Mouse (Mus musculus): ENCODE measurements at regions not wholly inside any gene's neighbourhood (a gene's known extent, or its start where the extent isn't known, plus 50 kb on each side); places are given as distances from the start of the nearest gene placed in this dataset.

DNA sequence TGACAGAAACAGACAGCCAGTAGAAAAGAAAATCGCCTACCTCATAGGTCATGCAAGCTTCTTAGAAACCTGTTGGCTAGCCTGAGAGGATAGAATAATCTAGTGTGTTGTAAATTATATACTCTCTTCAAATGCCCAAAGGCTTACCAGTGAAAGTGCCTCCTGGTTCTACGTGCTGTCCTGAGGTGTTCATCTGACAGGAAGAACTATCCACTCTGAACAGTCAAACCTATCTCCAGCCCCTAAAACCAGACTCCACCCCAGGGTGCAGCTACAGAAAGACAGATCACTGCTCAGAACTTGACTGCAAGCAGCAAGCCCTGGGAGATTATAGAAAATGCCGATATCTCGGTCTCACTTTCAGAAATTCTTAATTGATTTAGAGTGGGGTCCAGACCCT lies 102.0 kb upstream of the Mpp6 start:
- Histone ChIP-seq H3K36me3 (no peaks in the 10 kb centered on the region), H3K4me3 (no peak overlapping the region), H3K9me3 (no peaks in the 10 kb centered on the region), H3K27ac (replicated peaks) (no peak overlapping the region), H3K9ac (replicated peaks) (no peak overlapping the region), H3K27me3 (no peaks in the 10 kb centered on the region), H3K4me2 (replicated peaks) (no peak overlapping the region), H3K4me1 (no peaks in the 10 kb centered on the region)
- WGBS, result 86% methylated on average over 4 of the region's 4 CpGs
- no peak for ATAC-seq (ENCODE audit: low FRiP score, low read depth)

DNA sequence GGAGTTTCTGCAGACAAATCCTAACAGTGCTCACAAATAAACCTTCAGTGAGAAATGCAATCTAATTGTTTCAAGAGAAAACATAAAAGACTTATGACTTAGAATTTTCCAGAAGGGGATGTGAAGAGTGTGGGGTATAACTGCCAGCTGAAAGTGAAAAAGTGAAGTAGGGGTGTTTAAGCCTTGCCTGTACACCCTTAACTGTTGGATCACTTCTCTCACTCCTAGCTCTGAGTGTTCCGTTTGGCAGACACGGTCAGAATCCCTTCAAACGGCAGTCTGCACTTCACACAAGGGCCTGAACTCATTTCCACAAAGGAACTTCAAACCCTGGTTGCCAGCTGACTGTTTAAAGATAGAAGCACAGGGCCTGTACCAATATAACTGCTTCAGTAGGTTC lies 101.2 kb upstream of the Mpp6 start:
- no peak overlapping the region for H3K9ac ChIP-seq (replicated peaks)
- H3K4me2 ChIP-seq (replicated peaks), result no peak overlapping the region
- H3K9me3 ChIP-seq, result no peaks in the 10 kb centered on the region
- H3K27me3 ChIP-seq, result no peaks in the 10 kb centered on the region
- no peaks in the 10 kb centered on the region for H3K4me1 ChIP-seq
- no peak overlapping the region for H3K27ac ChIP-seq (replicated peaks)
- H3K4me3 ChIP-seq, result no peak overlapping the region
- H3K36me3 ChIP-seq, result no peaks in the 10 kb centered on the region
- 67% methylated on average over 3 of the region's 3 CpGs for WGBS
- ATAC-seq (ENCODE audit: low FRiP score, low read depth), result no peak

- no peaks in the 10 kb centered on the region for H3K4me1 ChIP-seq
- H3K36me3 ChIP-seq, result no peaks in the 10 kb centered on the region
- H3K9me3 ChIP-seq, result no peaks in the 10 kb centered on the region
- H3K4me2 ChIP-seq (replicated peaks), result no peak overlapping the region
- no peak overlapping the region for H3K4me3 ChIP-seq
- H3K9ac ChIP-seq (replicated peaks), result no peak overlapping the region
- H3K27ac ChIP-seq (replicated peaks), result no peak overlapping the region
- H3K27me3 ChIP-seq, result no peaks in the 10 kb centered on the region
- no peak for ATAC-seq (ENCODE audit: low FRiP score, low read depth)
- 82% methylated on average over 7 of the region's 7 CpGs for WGBS
These were observed 100.7 kb upstream of the Mpp6 start for GRCm38 (mm10) chr6:50009339-50009738.

DNA sequence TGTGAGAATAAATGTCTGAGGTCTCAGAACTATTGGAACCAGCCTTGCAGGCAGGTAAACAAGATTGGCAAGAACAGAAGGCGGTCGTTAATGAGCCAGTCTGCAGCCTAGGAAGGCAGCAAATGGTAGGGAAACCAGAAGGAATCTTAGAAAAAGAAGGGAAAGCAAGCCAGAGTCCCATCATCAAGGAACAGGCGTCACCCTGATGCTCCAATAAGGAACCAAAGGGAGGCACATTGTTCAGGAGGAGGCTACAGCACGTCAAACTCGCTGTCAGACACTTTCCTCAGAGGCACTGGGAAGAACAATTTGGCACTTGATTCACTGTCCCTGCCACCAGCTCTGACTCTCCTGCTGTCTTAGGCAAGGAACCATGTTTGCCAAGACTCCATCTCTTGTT lies 100.2 kb upstream of the Mpp6 start:
- 87% methylated on average over 5 of the region's 5 CpGs for WGBS
- Histone ChIP-seq H3K9me3 (no peaks in the 10 kb centered on the region), H3K27ac (replicated peaks) (no peak overlapping the region), H3K9ac (replicated peaks) (no peak overlapping the region), H3K27me3 (no peaks in the 10 kb centered on the region), H3K36me3 (no peaks in the 10 kb centered on the region), H3K4me1 (no peaks in the 10 kb centered on the region), H3K4me3 (no peak overlapping the region), H3K4me2 (replicated peaks) (no peak overlapping the region)
- no peak for ATAC-seq (ENCODE audit: low FRiP score, low read depth)

DNA sequence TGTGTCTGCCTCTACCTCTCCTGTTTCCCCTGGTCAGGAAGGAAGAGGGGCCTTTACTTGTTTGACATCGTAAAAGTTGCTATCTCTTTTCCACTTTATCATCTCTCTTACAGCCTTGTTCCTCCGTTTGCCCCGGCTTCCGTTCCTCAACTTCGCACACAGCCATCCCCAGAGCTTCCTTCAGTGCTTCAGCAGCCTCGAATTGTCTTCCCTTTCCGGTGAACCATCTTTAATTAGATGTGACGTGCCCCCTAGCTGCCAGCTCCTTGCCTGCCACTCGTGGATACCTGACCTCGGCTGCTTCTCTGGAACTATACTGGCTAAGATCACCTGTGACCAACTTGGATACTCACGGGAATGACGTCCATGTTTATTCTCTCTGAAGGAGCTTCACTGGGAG lies 99.0 kb upstream of the Mpp6 start:
- Histone ChIP-seq H3K27ac (replicated peaks) (no peak overlapping the region), H3K36me3 (no peaks in the 10 kb centered on the region), H3K4me1 (no peaks in the 10 kb centered on the region), H3K9me3 (no peaks in the 10 kb centered on the region), H3K4me2 (replicated peaks) (no peak overlapping the region), H3K27me3 (no peaks in the 10 kb centered on the region), H3K9ac (replicated peaks) (no peak overlapping the region), H3K4me3 (no peak overlapping the region)
- 84% methylated on average over 12 of the region's 12 CpGs for WGBS
- ATAC-seq (ENCODE audit: low FRiP score, low read depth), result no peak

DNA sequence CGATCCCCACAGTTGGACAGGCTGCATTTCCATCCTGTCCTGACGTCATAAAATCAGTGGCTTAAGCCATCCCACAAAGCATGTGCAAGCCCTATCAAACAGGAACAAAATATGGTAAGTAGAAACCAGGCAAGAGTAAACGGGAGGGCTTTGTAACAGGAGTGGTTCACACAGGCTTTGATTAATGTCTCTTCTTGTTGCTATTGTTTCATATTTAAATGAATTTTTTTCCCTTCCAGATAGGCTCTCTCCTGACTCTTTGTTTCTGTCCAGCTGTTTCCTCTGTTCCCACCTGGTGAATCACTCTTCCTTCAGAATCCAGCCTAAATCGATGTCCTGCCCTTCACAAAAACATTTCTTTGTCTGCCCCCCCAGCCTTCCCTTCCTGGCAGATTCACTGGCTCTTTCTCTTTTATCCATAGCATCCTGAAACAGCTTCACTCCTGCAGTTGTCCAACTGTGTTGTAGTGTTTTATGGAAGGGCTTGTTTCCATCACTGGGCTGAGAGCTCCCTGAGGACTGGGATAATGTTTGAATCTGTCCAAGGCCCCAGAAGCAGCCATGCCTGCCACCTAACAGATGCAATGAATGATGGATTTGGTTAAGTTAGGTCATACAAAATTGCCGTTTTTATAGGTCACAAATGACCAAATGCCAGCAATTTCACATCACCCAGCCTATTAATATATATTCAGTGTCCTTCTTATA lies 98.1 kb upstream of the Mpp6 start:
- H3K9me3 ChIP-seq, result no peaks in the 10 kb centered on the region
- 65% methylated on average over 5 of the region's 5 CpGs for WGBS
- no peak overlapping the region for H3K27ac ChIP-seq (replicated peaks)
- no peaks in the 10 kb centered on the region for H3K36me3 ChIP-seq
- H3K4me1 ChIP-seq, result no peaks in the 10 kb centered on the region
- no peak overlapping the region for H3K9ac ChIP-seq (replicated peaks)
- ATAC-seq (ENCODE audit: low FRiP score, low read depth), result no peak
- no peak overlapping the region for H3K4me2 ChIP-seq (replicated peaks)
- H3K4me3 ChIP-seq, result no peak overlapping the region
- H3K27me3 ChIP-seq, result no peaks in the 10 kb centered on the region

- Histone ChIP-seq H3K4me1 (no peaks in the 10 kb centered on the region), H3K9me3 (no peaks in the 10 kb centered on the region), H3K36me3 (no peaks in the 10 kb centered on the region), H3K9ac (replicated peaks) (no peak overlapping the region), H3K4me2 (replicated peaks) (no peak overlapping the region), H3K27me3 (no peaks in the 10 kb centered on the region), H3K27ac (replicated peaks) (0 out of 2 replicates have a peak overlapping the region, but pooled peaks have one; percentile 10), H3K4me3 (no peak overlapping the region)
- ATAC-seq (ENCODE audit: low FRiP score, low read depth), result no peak
- 76% methylated on average over 5 of the region's 5 CpGs for WGBS
These were observed 97.0 kb upstream of the Mpp6 start for GRCm38 (mm10) chr6:50013067-50013466.

DNA sequence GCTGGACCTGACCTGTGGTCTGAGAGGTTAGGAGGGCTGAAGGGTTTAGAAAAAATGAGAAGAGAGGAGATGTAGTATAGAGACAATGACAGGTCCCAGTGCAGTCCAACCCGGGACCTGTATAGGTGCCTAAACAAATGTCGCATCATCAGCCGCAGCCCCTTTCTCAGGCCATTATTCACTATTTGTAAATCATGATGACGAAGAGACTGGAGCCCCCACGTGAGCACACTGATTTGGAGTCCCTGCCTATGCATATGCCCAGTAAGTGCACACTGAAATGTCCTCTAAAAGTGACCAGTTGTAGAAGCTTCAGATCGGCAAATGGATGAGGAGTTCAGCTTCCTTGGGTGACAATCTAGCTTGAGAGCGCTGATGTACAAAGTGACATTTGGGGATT lies 96.2 kb upstream of the Mpp6 start:
- no peaks in the 10 kb centered on the region for H3K4me1 ChIP-seq
- H3K27ac ChIP-seq (replicated peaks), result no peak overlapping the region
- H3K27me3 ChIP-seq, result no peaks in the 10 kb centered on the region
- no peak overlapping the region for H3K9ac ChIP-seq (replicated peaks)
- ATAC-seq (ENCODE audit: low FRiP score, low read depth), result no peak
- H3K4me2 ChIP-seq (replicated peaks), result no peak overlapping the region
- no peaks in the 10 kb centered on the region for H3K9me3 ChIP-seq
- no peak overlapping the region for H3K4me3 ChIP-seq
- WGBS, result 95% methylated on average over 7 of the region's 7 CpGs
- H3K36me3 ChIP-seq, result no peaks in the 10 kb centered on the region

DNA sequence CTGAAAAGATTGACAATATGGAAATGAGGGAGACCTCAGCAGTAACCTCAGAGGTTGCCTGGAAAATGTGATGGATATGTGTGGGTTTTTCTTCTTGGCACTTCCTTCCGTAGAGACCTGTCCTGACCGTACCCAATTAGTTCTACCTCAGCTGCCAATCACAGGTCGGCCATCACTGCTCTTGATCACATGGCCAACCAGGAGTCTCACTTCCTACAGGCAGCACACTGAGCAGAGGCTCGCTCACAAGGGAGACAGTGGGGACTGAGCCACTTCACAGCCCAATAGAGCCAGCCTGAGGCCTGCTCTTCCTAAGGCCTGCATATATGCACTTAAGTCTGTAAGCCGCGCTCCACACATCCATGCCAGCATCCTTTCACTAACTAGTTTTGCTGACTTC lies 82.1 kb upstream of the Mpp6 start:
- Histone ChIP-seq H3K9me3 (no peaks in the 10 kb centered on the region), H3K27ac (replicated peaks) (no peak overlapping the region), H3K4me1 (no peaks in the 10 kb centered on the region), H3K27me3 (no peaks in the 10 kb centered on the region), H3K4me2 (replicated peaks) (no peak overlapping the region), H3K9ac (replicated peaks) (no peak overlapping the region), H3K4me3 (no peak overlapping the region), H3K36me3 (no peaks in the 10 kb centered on the region)
- WGBS, result 85% methylated on average over 6 of the region's 6 CpGs
- no peak for ATAC-seq (ENCODE audit: low FRiP score, low read depth)

- H3K9me3 ChIP-seq, result no peaks in the 10 kb centered on the region
- H3K9ac ChIP-seq (replicated peaks), result no peak overlapping the region
- 0 out of 2 replicates have a peak, but pooled peaks cover 3% of the 10 kb centered on the region for H3K4me1 ChIP-seq
- no peak overlapping the region for H3K4me2 ChIP-seq (replicated peaks)
- 67% methylated on average over 10 of the region's 10 CpGs for WGBS
- H3K27ac ChIP-seq (replicated peaks), result no peak overlapping the region
- no peak for ATAC-seq (ENCODE audit: low FRiP score, low read depth)
- no peaks in the 10 kb centered on the region for H3K27me3 ChIP-seq
- H3K4me3 ChIP-seq, result no peak overlapping the region
- H3K36me3 ChIP-seq, result no peaks in the 10 kb centered on the region
These were observed 80.0 kb upstream of the Mpp6 start for GRCm38 (mm10) chr6:50029895-50030515.

DNA sequence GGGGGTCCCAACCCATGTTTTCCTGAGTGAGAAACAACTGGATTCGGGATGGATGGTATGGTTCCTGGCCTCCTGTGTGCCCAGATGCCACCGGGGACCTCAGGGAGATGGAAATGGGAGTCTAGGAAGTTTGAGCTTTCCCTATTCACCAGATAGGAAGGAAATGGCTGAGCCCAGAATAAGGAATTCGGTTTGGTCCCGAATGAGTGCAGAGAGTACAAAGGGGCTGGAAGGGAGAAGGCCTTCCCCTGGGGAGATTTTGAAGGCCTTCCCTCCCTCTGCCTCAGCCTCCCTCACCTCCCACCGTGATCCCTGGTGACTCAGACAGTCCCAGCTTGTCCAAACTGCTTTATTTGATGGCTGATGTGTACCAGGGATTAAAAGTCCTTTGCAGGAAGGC lies 78.7 kb upstream of the Mpp6 start:
- Histone ChIP-seq H3K36me3 (no peaks in the 10 kb centered on the region), H3K27me3 (no peaks in the 10 kb centered on the region), H3K4me3 (no peak overlapping the region), H3K9me3 (no peaks in the 10 kb centered on the region), H3K27ac (replicated peaks) (no peak overlapping the region), H3K4me2 (replicated peaks) (no peak overlapping the region), H3K9ac (replicated peaks) (no peak overlapping the region), H3K4me1 (0 out of 2 replicates have a peak, but pooled peaks cover 3% of the 10 kb centered on the region)
- no peak for ATAC-seq (ENCODE audit: low FRiP score, low read depth)
- WGBS, result 80% methylated on average over 5 of the region's 5 CpGs

DNA sequence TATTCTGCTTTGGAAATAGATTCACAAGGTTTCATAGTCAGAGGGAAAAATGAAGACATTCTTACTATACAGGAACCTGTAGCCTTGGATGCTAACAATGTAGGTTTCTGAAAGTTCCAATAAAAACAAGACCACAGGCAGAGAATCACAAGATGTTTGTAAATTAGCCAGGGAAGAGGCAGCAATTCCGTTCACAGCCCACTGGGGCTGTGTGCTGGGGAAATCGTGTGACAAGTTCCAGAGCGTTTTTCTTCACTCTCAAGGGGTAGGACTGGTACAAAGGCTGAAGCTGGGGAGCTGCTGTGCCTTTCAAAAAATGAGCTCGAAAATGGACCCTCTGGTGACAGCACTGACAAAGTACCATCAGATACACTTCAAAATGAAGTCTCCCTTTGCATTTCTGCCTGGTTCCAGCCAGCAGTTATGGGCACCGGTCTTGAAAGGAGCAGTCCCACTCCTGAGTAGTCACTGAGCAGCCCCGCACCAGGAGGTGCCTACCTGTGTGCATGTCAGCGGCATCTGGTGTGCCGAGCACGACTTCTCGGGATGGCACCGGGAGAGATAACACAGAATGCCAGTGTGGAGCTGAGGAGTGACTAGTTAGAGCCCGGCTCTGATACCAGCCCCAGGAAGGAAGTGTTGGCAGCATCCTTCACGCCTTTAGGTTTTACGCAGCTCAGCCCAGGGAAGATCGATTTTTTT lies 77.0 kb upstream of the Mpp6 start:
- H3K9me3 ChIP-seq, result no peaks in the 10 kb centered on the region
- no peak overlapping the region for H3K4me2 ChIP-seq (replicated peaks)
- no peak overlapping the region for H3K27ac ChIP-seq (replicated peaks)
- H3K27me3 ChIP-seq, result no peaks in the 10 kb centered on the region
- ATAC-seq (ENCODE audit: low FRiP score, low read depth), result no peak
- H3K36me3 ChIP-seq, result no peaks in the 10 kb centered on the region
- no peak overlapping the region for H3K4me3 ChIP-seq
- H3K4me1 ChIP-seq, result 0 out of 2 replicates have a peak, but pooled peaks cover 3% of the 10 kb centered on the region
- WGBS, result 66% methylated on average over 15 of the region's 15 CpGs
- no peak overlapping the region for H3K9ac ChIP-seq (replicated peaks)

Measured in midbrain, embryonic 12.5 days (tissue).